Mouse (Mus musculus) hindbrain, embryonic 16.5 days (tissue): ENCODE data around the gene Pafah2. TPM values are rescaled to one million over a fixed set of nuclear protein-coding genes. Genes with fewer than 3 reads are reported as not detected.
A peak's percentile ranks its signal among the peaks of the same experiment; 100 is the strongest.

Source experiments
- ATAC-seq: fragments of 200-750 bp; cut with Nextera tagmentation; 2 replicates; pipeline ENCODE4 v1.8.0; 2017; ENCODE audit warnings: moderate TSS enrichment, moderate library complexity
- H3K27ac ChIP-seq: fragments of 300-500 bp; sonication (generic); 2 replicates; pipeline ENCODE4 v1.5.1; 2014; ENCODE audit warnings: low read depth, mild to moderate bottlenecking, control low read depth, low read length, moderate library complexity
- H3K27me3 ChIP-seq: fragments of 300-500 bp; sonication (generic); replicated peaks from 2 replicates; pipeline ENCODE4 v1.6.1; 2014; ENCODE audit warnings: low read length; ENCODE audit not compliant: control insufficient read depth, insufficient read depth
- H3K36me3 ChIP-seq: fragments of 300-500 bp; sonication (generic); 2 replicates; pipeline ENCODE4 v1.6.1; 2014; ENCODE audit warnings: mild to moderate bottlenecking, low read length, moderate library complexity, mixed read lengths; ENCODE audit not compliant: control insufficient read depth, insufficient read depth
- H3K4me1 ChIP-seq: fragments of 300-500 bp; sonication (generic); 2 replicates; pipeline ENCODE4 v1.6.1; 2014; ENCODE audit warnings: low read depth, low read length; ENCODE audit not compliant: control insufficient read depth, insufficient read depth
- H3K4me2 ChIP-seq: fragments of 300-500 bp; sonication (generic); 2 replicates; pipeline ENCODE4 v1.6.1; 2014; ENCODE audit warnings: mild to moderate bottlenecking, low read length, control low read depth, moderate library complexity
- H3K4me3 ChIP-seq: fragments of 300-500 bp; sonication (generic); 2 replicates; pipeline ENCODE4 v1.5.1; 2014; ENCODE audit warnings: mild to moderate bottlenecking, low read length, control low read depth, moderate library complexity
- H3K9ac ChIP-seq: fragments of 300-500 bp; sonication (generic); 2 replicates; pipeline ENCODE4 v1.6.1; 2014; ENCODE audit warnings: low read depth, mild to moderate bottlenecking, control low read depth, low read length, moderate library complexity
- H3K9me3 ChIP-seq: fragments of 300-500 bp; sonication (generic); 2 replicates; pipeline ENCODE4 v1.6.1; 2014; ENCODE audit warnings: mild to moderate bottlenecking, low read length, moderate library complexity; ENCODE audit not compliant: control insufficient read depth
- WGBS: fragments of 180-500 bp; shearing (Covaris S2); extraction: QIAGEN DNeasy Blood & Tissue Kit; methylation state at CpG from one replicate; pipeline ENCODE4 v1.1.7; 2014; 5-methylcytosine and 5-hydroxymethylcytosine counted together
- microRNA-seq: library from miRNA; unstranded; fragments of <30 nt; microRNA quantifications from one replicate; pipeline ENCODE4, GENCODE M21; 2017
- polyA plus RNA-seq: library from polyadenylated mRNA; unstranded; fragments of >200 nt; fragmentation: Nextera tagmentation; extraction: Ambion mirVana; gene quantifications from 2 replicates; pipeline ENCODE4 v1.2.1, GENCODE M21; 2015

Pafah2 gene
- polyA plus RNA-seq, 1 experiment from 2014 or later = 7.8 TPM

GRCm38 (mm10) chr4:134468578-134469266 lies 72.6 kb downstream of the Pafah2 start:
- Histone ChIP-seq H3K9me3 (no peaks in the 10 kb centered on the region), H3K4me2 (peak overlapping the region; percentile 74), H3K27ac (peak overlapping the region; percentile 99), H3K27me3 (no peaks in the 10 kb centered on the region), H3K4me1 (peaks cover 43% of the 10 kb centered on the region), H3K4me3 (peak overlapping the region; percentile 96), H3K9ac (peak overlapping the region; percentile 97), H3K36me3 (peaks cover 18% of the 10 kb centered on the region)
- peak; percentile 83 for ATAC-seq
- WGBS = under 1% methylated on average over 56 of the region's 68 CpGs

GRCm38 (mm10) chr4:134469341-134469796 lies 73.2 kb downstream of the Pafah2 start:
- 5% methylated on average over 6 of the region's 6 CpGs for WGBS

GRCm38 (mm10) chr4:134469985-134470384 lies 73.9 kb downstream of the Pafah2 start:
- Histone ChIP-seq H3K4me2 (peak overlapping the region; percentile 74), H3K36me3 (peaks cover 30% of the 10 kb centered on the region), H3K9ac (peak overlapping the region; percentile 97), H3K9me3 (no peaks in the 10 kb centered on the region), H3K27me3 (no peaks in the 10 kb centered on the region), H3K4me1 (peaks cover 52% of the 10 kb centered on the region), H3K27ac (peak overlapping the region; percentile 99; the same call in 1 of the 2 replicates), H3K4me3 (peak overlapping the region; percentile 96)
- no peak for ATAC-seq
- WGBS = 19% methylated on average over 3 of the region's 3 CpGs

More at GRCm38 (mm10) chr4:134469341-134469796, 73.2 kb downstream of the Pafah2 start:
- no peaks in the 10 kb centered on the region for H3K9me3 ChIP-seq
- H3K9ac ChIP-seq = peak overlapping the region; percentile 97
- H3K4me1 ChIP-seq = peaks cover 49% of the 10 kb centered on the region
- H3K4me3 ChIP-seq = peak overlapping the region; percentile 96
- H3K27ac ChIP-seq = peak overlapping the region; percentile 99
- H3K27me3 ChIP-seq = no peaks in the 10 kb centered on the region
- peaks cover 25% of the 10 kb centered on the region for H3K36me3 ChIP-seq
- peak; percentile 22; the same call in 1 of the 2 replicates for ATAC-seq
- H3K4me2 ChIP-seq = peak overlapping the region; percentile 74

GRCm38 (mm10) chr4:134471469-134471868 lies 75.3 kb downstream of the Pafah2 start:
- Histone ChIP-seq H3K4me1 (peaks cover 40% of the 10 kb centered on the region), H3K36me3 (peaks cover 42% of the 10 kb centered on the region), H3K9ac (peak overlapping the region; percentile 53), H3K4me2 (peak overlapping the region; percentile 74), H3K27ac (peak overlapping the region; percentile 49), H3K4me3 (peak overlapping the region; percentile 96), H3K27me3 (no peaks in the 10 kb centered on the region), H3K9me3 (no peaks in the 10 kb centered on the region)
- ATAC-seq = no peak

- Histone ChIP-seq H3K4me3 (no peak overlapping the region), H3K4me2 (peak overlapping the region; percentile 32), H3K36me3 (peaks cover 47% of the 10 kb centered on the region), H3K27ac (peak overlapping the region; percentile 72), H3K9me3 (no peaks in the 10 kb centered on the region), H3K9ac (peak overlapping the region; percentile 39; the same call in 1 of the 2 replicates), H3K27me3 (no peaks in the 10 kb centered on the region), H3K4me1 (peaks cover 32% of the 10 kb centered on the region)
- no peak for ATAC-seq
- 31% methylated on average over 4 of the region's 4 CpGs for WGBS
These were observed 77.6 kb downstream of the Pafah2 start for GRCm38 (mm10) chr4:134473764-134474163.

GRCm38 (mm10) chr4:134474240-134474639 lies 78.1 kb downstream of the Pafah2 start:
- WGBS = 23% methylated on average over 8 of the region's 8 CpGs
- H3K4me2 ChIP-seq = peak overlapping the region; percentile 32
- H3K36me3 ChIP-seq = peaks cover 47% of the 10 kb centered on the region

GRCm38 (mm10) chr4:134476899-134477298 lies 80.8 kb downstream of the Pafah2 start:
- ATAC-seq = no peak
- WGBS = 84% methylated on average over 8 of the region's 8 CpGs
- Histone ChIP-seq H3K27me3 (no peaks in the 10 kb centered on the region), H3K9me3 (no peaks in the 10 kb centered on the region), H3K4me2 (no peak overlapping the region), H3K4me1 (peaks cover 22% of the 10 kb centered on the region), H3K36me3 (peaks cover 39% of the 10 kb centered on the region), H3K4me3 (no peak overlapping the region), H3K9ac (no peak overlapping the region), H3K27ac (no peak overlapping the region)

More at GRCm38 (mm10) chr4:134474240-134474639, 78.1 kb downstream of the Pafah2 start:
- no peaks in the 10 kb centered on the region for H3K9me3 ChIP-seq
- H3K4me3 ChIP-seq = no peak overlapping the region
- ATAC-seq = 0 out of 2 replicates have a peak, but pooled peaks have one; percentile 16
- no peaks in the 10 kb centered on the region for H3K27me3 ChIP-seq
- peak overlapping the region; percentile 39; the same call in 1 of the 2 replicates for H3K9ac ChIP-seq
- peaks cover 32% of the 10 kb centered on the region for H3K4me1 ChIP-seq
- H3K27ac ChIP-seq = peak overlapping the region; percentile 72

Small RNAs within 50 kb of the gene (microRNA-seq; reads per million reads assigned to microRNA genes)
- gene Gm23634 = 0.62 reads per million

Other genes with a start within 250 kb of the Pafah2 start
- gene Cep85, start 209.2 kb upstream of the Pafah2 start, polyA plus RNA-seq = 17.6 and 18.0 TPM in 2 replicates
- not detected in 2 replicates for gene Gm7534, start 193.3 kb upstream of the Pafah2 start, polyA plus RNA-seq
- not detected in 2 replicates for gene Catsper4, start 168.9 kb upstream of the Pafah2 start, polyA plus RNA-seq
- gene Cnksr1, start 157.9 kb upstream of the Pafah2 start, polyA plus RNA-seq = 0.10 and 0.21 TPM in 2 replicates
- 0.50 and 0.60 TPM in 2 replicates for gene E130218I03Rik, start 152.7 kb upstream of the Pafah2 start, polyA plus RNA-seq
- gene Zfp593, start 150.7 kb upstream of the Pafah2 start, polyA plus RNA-seq = 13.3 and 14.7 TPM in 2 replicates
- 0.94 and 1.1 TPM in 2 replicates for gene Gm30191, start 149.4 kb upstream of the Pafah2 start, polyA plus RNA-seq
- gene Grrp1, start 142.2 kb upstream of the Pafah2 start, polyA plus RNA-seq = 15.7 and 16.9 TPM in 2 replicates
- 32.5 and 36.1 TPM in 2 replicates for gene Pdik1l, start 108.4 kb upstream of the Pafah2 start, polyA plus RNA-seq
- 0.76 and 1.2 TPM in 2 replicates for gene Trim63, start 81.2 kb upstream of the Pafah2 start, polyA plus RNA-seq
- gene Slc30a2, start 53.1 kb upstream of the Pafah2 start, polyA plus RNA-seq = 0.17 and 0.25 TPM in 2 replicates
- gene Extl1, start 12.5 kb upstream of the Pafah2 start, polyA plus RNA-seq = 0.65 and 0.66 TPM in 2 replicates
- 5,655 and 5,657 TPM in 2 replicates for gene Stmn1, start 72.0 kb downstream of the Pafah2 start, polyA plus RNA-seq
- 40.5 and 46.7 TPM in 2 replicates for gene Paqr7, start 100.4 kb downstream of the Pafah2 start, polyA plus RNA-seq
- gene Aunip, start 114.7 kb downstream of the Pafah2 start, polyA plus RNA-seq = 2.4 and 2.9 TPM in 2 replicates
- gene Mtfr1l, start 139.1 kb downstream of the Pafah2 start, polyA plus RNA-seq = 176 and 182 TPM in 2 replicates
- 6.7 and 7.0 TPM in 2 replicates for gene Selenon, start 155.8 kb downstream of the Pafah2 start, polyA plus RNA-seq